Mouse (Mus musculus) heart, embryonic 13.5 days (tissue): ENCODE measurements around the gene Epb41l5. TPM values are rescaled to one million over a fixed set of nuclear protein-coding genes. Genes with fewer than 3 reads are reported as not detected.

Source experiments
- ATAC-seq: fragments of 200-750 bp; cut with Nextera tagmentation; 2 replicates; pipeline ENCODE4 v1.8.0; 2017; ENCODE audit warnings: moderate TSS enrichment; ENCODE audit not compliant: insufficient number of reproducible peaks, low FRiP score, low TSS enrichment; ENCODE audit errors: extremely low read depth
- H3K27ac ChIP-seq: fragments of 300-500 bp; sonication (generic); replicated peaks from 2 replicates; pipeline ENCODE4 v1.5.1; 2015; ENCODE audit warnings: moderate library complexity, mild to moderate bottlenecking, inconsistent platforms
- H3K27me3 ChIP-seq: fragments of 300-500 bp; sonication (generic); replicated peaks from 2 replicates; pipeline ENCODE4 v1.6.1; 2015; ENCODE audit warnings: mild to moderate bottlenecking, inconsistent platforms
- H3K36me3 ChIP-seq: fragments of 300-500 bp; sonication (generic); 2 replicates; pipeline ENCODE4 v1.6.1; 2015; ENCODE audit warnings: mild to moderate bottlenecking, inconsistent platforms
- H3K4me1 ChIP-seq: fragments of 300-500 bp; sonication (generic); 2 replicates; pipeline ENCODE4 v1.6.1; 2015; ENCODE audit warnings: inconsistent platforms
- H3K4me2 ChIP-seq: fragments of 300-500 bp; sonication (generic); 2 replicates; pipeline ENCODE4 v1.6.1; 2015; ENCODE audit warnings: inconsistent platforms, mild to moderate bottlenecking, moderate library complexity
- H3K4me3 ChIP-seq: fragments of 300-500 bp; sonication (generic); 2 replicates; pipeline ENCODE4 v1.5.1; 2015; ENCODE audit warnings: moderate library complexity, mild to moderate bottlenecking, inconsistent platforms
- H3K9ac ChIP-seq: fragments of 300-500 bp; sonication (generic); 2 replicates; pipeline ENCODE4 v1.6.1; 2015; ENCODE audit warnings: inconsistent platforms, mild to moderate bottlenecking, moderate library complexity
- H3K9me3 ChIP-seq: fragments of 300-500 bp; sonication (generic); 2 replicates; pipeline ENCODE4 v1.6.1; 2016; ENCODE audit warnings: inconsistent platforms
- WGBS: fragments of 180-500 bp; shearing (Covaris S2); methylation state at CpG from one replicate; pipeline ENCODE4 v1.1.7; 2015; ENCODE audit warnings: mixed read lengths; 5-methylcytosine and 5-hydroxymethylcytosine counted together
- polyA plus RNA-seq: library from polyadenylated mRNA; unstranded; fragments of >200 nt; fragmentation: Nextera tagmentation; extraction: Ambion mirVana; gene quantifications from 2 replicates; pipeline ENCODE4 v1.2.1, GENCODE M21; 2015

Gene Epb41l5
- polyA plus RNA-seq, 1 experiment from 2014 or later, result 14.7 TPM

DNA sequence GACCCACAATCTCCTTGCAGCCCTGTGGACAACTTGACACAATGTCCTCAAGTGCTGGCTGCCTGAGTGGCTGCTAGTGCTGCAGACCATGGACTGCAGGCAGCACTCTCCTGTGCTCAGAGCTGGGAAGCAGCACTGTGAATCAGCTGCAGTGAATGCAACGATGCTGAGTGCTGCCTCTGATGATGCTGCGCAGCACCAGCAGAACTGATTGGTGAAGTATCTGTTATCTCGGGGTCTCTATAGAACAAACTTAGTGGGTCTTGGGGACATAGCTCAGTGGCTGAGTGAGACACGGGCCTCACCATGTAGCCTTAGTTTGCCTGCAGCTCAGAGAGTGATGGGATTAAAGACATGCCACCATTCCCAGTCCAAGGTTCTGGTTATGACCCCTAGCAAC is 103.1 kb downstream of the Epb41l5 start:
- H3K4me1 ChIP-seq, result peaks cover 30% of the 10 kb centered on the region
- WGBS, result 49% methylated on average over 4 of the region's 4 CpGs
- H3K27ac ChIP-seq, result no peak overlapping the region

DNA sequence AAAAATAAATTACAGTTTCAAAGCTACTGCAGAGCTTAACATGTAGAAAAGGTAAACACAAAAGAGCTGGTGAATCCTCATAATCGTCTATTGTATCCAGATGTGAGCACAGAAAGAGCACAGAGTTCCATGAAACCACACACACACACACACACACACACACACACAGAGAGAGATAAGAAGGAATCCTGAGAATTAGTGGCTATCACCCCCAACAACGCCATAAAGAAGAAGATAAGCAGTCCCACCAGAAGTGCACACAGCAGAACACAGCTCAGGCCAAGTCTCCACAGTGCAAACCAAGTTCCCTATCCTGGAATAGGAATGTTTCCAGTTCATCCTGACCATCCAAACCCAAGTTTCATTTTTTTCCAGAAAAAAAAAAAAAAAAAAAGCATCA is 103.6 kb downstream of the Epb41l5 start:
- ATAC-seq, result no peak
- no peak overlapping the region for H3K27ac ChIP-seq
- H3K4me1 ChIP-seq, result peaks cover 31% of the 10 kb centered on the region
- 24% methylated on average over 2 of the region's 2 CpGs for WGBS
- H3K36me3 ChIP-seq, result peaks cover 24% of the 10 kb centered on the region
- H3K27me3 ChIP-seq, result no peaks in the 10 kb centered on the region
- no peaks in the 10 kb centered on the region for H3K9me3 ChIP-seq
- H3K9ac ChIP-seq, result no peak overlapping the region
- H3K4me3 ChIP-seq, result no peak overlapping the region
- no peak overlapping the region for H3K4me2 ChIP-seq

More for the DNA sequence above, 103.1 kb downstream of the Epb41l5 start:
- Histone ChIP-seq H3K27me3 (no peaks in the 10 kb centered on the region), H3K9me3 (no peaks in the 10 kb centered on the region), H3K4me3 (no peak overlapping the region), H3K9ac (0 out of 2 replicates have a peak overlapping the region, but pooled peaks have one; percentile 3), H3K36me3 (peaks cover 29% of the 10 kb centered on the region), H3K4me2 (no peak overlapping the region)
- no peak for ATAC-seq

DNA sequence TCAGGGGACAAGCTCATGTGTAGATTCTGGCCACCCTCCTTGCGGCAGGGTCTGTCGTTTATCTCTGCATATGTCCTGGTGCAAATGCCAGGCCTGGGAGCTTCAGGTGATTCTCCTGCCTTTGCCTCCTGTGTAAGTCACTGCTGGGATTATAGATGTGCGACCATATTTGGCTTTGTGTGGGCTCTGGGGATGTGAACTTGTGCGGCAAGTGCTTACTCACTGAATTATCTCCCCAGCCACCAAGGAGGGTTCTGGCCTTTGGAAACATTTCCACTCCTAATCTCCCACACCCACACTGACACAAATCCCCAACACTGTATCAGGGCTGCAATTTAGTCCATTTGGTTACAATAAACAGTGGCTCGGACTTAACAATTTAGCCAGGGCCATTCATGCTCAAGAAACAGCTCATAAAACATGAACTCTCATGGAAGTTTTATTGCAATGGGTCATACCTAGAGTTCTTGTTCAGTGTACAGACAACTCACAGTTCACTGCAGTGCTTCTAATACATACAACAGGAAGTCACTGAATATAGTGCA is 104.1 kb downstream of the Epb41l5 start:
- 58% methylated on average over 5 of the region's 5 CpGs for WGBS
- Histone ChIP-seq H3K4me1 (peaks cover 31% of the 10 kb centered on the region), H3K4me2 (no peak overlapping the region), H3K9me3 (no peaks in the 10 kb centered on the region), H3K27me3 (no peaks in the 10 kb centered on the region), H3K36me3 (peaks cover 19% of the 10 kb centered on the region), H3K4me3 (no peak overlapping the region), H3K27ac (0 out of 2 replicates have a peak overlapping the region, but pooled peaks have one; percentile 8), H3K9ac (no peak overlapping the region)
- ATAC-seq, result no peak

DNA sequence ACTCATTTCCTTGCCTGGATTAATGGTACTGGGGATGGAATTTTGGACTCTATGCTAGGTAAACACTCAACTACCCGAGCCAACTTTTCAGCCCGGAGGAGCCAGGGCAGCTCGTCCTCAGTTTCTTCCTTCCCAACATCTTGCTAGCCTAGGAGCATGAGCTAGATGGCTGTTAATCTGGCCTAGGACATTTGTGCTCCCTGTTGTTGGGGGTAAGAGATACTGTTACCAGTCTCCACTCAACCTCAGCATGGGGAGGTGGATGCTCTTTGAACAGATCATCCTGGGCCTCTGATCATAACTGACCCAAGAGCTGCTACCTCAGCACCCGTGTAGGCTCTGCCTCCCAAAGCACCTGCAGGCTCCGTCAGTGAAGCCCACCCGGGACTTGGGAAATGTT is 105.5 kb downstream of the Epb41l5 start:
- Histone ChIP-seq H3K9ac (no peak overlapping the region), H3K36me3 (peaks cover 16% of the 10 kb centered on the region), H3K9me3 (no peaks in the 10 kb centered on the region), H3K27ac (no peak overlapping the region), H3K4me1 (peaks cover 31% of the 10 kb centered on the region), H3K4me2 (no peak overlapping the region), H3K27me3 (no peaks in the 10 kb centered on the region), H3K4me3 (no peak overlapping the region)
- WGBS, result 80% methylated on average over 6 of the region's 6 CpGs
- no peak for ATAC-seq

DNA sequence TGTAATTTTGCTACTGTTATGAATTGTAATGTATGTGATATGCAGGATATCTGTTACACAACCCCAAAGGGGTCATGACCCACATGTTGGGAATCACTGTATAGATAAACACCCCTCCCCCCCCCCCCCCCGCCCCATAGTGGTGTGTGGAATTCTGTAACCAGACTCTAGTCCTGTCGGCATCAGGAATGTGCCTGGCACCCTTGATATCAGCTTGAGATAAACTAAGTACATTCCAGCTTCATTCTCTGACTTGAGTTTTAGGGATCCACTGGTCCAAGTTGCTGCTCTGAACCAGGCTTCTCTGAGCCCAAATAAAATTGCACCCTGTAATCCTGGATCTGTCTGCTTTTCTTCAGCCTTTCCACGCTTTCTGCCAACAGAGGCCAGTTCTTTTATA is 107.2 kb downstream of the Epb41l5 start:
- Histone ChIP-seq H3K4me3 (no peak overlapping the region), H3K27me3 (no peaks in the 10 kb centered on the region), H3K9ac (no peak overlapping the region), H3K36me3 (peaks cover 9% of the 10 kb centered on the region), H3K27ac (peak overlapping the region; percentile 68), H3K4me2 (no peak overlapping the region), H3K9me3 (no peaks in the 10 kb centered on the region), H3K4me1 (peaks cover 35% of the 10 kb centered on the region)
- WGBS, result 32% methylated on average over 3 of the region's 3 CpGs
- no peak for ATAC-seq

DNA sequence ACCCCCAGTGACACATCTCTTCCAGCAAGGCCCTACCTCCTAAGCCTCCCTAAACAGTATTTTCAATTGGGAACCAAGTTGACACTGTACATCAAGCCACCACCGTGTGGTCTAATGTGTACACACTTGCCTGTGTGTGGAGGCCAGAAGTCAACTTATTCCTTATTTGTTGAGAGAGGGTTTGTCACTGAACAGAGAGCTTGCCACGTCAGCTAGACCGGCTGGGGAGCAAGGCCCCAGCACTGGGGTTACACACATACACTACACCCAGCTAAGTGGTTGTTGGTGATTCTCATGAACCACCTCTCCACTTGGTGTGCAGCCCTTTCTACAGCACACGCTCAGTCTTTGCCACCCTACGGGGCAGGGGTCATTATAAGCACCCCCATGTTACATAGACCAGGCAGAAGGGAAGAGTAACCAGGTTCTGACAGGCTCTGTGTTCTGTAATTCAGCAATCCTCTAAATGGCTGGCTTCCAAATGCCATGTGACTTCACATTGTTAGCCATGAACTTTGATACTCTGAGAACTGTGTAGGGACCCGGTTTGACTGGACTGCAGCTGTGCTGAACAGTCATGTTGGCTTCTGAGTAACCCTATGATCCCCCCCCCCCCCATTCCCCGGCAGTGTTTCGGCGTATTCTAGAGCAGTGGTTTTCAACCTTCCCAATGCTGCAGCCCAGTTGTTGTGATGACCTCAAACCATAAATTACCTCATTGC is 107.8 kb downstream of the Epb41l5 start:
- WGBS, result 62% methylated on average over 9 of the region's 9 CpGs
- peak overlapping the region; percentile 68 for H3K27ac ChIP-seq
- H3K27me3 ChIP-seq, result no peaks in the 10 kb centered on the region
- ATAC-seq, result no peak
- H3K4me2 ChIP-seq, result no peak overlapping the region
- peaks cover 6% of the 10 kb centered on the region for H3K36me3 ChIP-seq
- H3K9ac ChIP-seq, result no peak overlapping the region
- no peaks in the 10 kb centered on the region for H3K9me3 ChIP-seq
- no peak overlapping the region for H3K4me3 ChIP-seq
- H3K4me1 ChIP-seq, result peaks cover 41% of the 10 kb centered on the region

DNA sequence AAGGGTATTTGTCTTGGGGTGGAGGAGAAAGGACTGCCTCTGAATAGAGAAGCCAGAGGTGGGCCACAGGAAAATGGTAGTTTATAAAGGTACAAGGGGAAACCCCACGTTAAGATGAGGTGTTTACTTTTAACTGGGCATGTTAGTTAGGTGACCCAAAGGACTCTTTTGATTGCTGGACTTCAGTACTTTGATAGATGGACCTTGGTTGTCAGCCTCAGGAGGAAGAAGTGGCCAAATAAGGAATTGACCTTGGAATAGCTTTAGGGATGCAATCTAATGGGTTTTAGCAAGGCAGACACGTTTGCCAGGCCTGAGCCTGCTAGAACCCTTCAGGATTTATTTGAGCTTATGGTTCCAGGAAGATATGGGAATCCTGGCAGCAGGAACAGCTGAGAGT is 109.5 kb downstream of the Epb41l5 start:
- 57% methylated on average over 2 of the region's 2 CpGs for WGBS
- H3K9me3 ChIP-seq, result no peaks in the 10 kb centered on the region
- peaks cover 6% of the 10 kb centered on the region; the same call in 1 of the 2 replicates for H3K36me3 ChIP-seq
- no peak overlapping the region for H3K4me2 ChIP-seq
- H3K27ac ChIP-seq, result no peak overlapping the region
- H3K4me3 ChIP-seq, result no peak overlapping the region
- peaks cover 39% of the 10 kb centered on the region for H3K4me1 ChIP-seq
- no peak for ATAC-seq
- H3K9ac ChIP-seq, result no peak overlapping the region
- H3K27me3 ChIP-seq, result no peaks in the 10 kb centered on the region

DNA sequence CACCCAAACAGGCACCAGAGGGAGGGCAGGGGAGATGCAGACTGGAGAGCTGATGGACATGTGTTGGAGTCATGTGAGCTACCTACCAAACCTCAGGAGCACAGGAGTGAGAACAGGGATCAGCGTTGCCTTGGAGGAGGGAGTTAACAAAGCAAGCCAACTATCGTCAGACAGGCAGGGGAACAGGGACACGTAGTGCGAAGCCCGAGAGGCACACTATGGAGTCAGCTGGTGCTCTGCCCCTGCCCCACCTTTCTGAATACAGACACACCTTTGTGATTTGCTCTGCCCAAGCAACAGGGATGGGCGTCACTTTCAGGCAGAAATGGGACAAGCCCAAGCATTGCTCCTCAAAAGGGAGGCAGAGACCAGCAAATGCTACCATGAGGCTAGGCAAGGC is 111.1 kb downstream of the Epb41l5 start:
- H3K36me3 ChIP-seq, result peaks cover 3% of the 10 kb centered on the region; the same call in 1 of the 2 replicates
- 81% methylated on average over 6 of the region's 6 CpGs for WGBS
- H3K27me3 ChIP-seq, result no peaks in the 10 kb centered on the region
- no peak overlapping the region for H3K27ac ChIP-seq
- no peak overlapping the region for H3K9ac ChIP-seq
- H3K4me1 ChIP-seq, result peaks cover 38% of the 10 kb centered on the region
- no peak for ATAC-seq
- no peak overlapping the region for H3K4me2 ChIP-seq
- H3K9me3 ChIP-seq, result no peaks in the 10 kb centered on the region
- H3K4me3 ChIP-seq, result no peak overlapping the region

DNA sequence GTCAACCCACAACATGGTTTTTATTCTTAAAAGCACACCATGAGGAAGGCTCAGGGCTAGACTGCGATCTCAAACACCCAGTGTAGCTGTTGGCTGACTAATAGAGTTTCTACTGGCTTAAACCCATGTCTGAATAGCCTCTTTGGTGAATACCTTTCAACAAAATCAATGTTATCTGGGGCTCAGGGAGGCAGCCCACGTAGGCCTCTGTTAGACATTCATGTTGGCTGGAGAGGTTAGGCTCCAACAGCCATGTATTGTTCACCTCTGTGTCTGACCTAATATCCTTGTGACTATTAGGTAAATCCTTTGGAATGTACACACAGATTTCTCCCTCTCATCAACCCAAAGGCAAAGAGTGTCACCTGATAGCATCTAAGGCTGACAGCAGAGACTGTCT is 112.7 kb downstream of the Epb41l5 start:
- Histone ChIP-seq H3K9ac (no peak overlapping the region), H3K27ac (peak overlapping the region; percentile 82), H3K36me3 (no peaks in the 10 kb centered on the region), H3K4me1 (peaks cover 29% of the 10 kb centered on the region), H3K9me3 (no peaks in the 10 kb centered on the region), H3K4me2 (peak overlapping the region; percentile 34), H3K4me3 (no peak overlapping the region; the same call in 1 of the 2 replicates), H3K27me3 (no peaks in the 10 kb centered on the region)
- WGBS, result 25% methylated on average over 2 of the region's 2 CpGs
- 0 out of 2 replicates have a peak, but pooled peaks have one; percentile 23 for ATAC-seq

DNA sequence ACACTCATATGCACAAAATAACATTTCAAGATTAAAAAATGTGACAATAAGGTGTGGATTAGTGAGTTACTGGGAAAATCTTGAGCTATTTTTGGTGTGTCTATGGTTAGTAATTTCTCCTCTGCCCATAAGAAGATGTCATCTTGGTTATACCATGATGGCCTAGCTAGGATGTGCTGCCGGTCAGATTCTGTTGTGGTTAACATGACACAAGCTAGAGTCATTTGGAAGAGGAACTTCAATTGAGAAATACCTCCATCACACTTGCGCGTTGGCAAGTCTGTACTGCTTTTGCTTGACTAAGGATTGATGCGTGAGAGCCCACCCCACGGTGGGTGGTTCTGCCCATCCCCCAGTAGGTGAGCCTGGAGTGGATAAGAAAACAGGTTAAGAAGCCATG is 114.5 kb downstream of the Epb41l5 start:
- H3K4me3 ChIP-seq, result no peak overlapping the region
- no peak for ATAC-seq
- H3K27me3 ChIP-seq, result no peaks in the 10 kb centered on the region
- no peak overlapping the region for H3K27ac ChIP-seq
- no peak overlapping the region for H3K4me2 ChIP-seq
- H3K4me1 ChIP-seq, result peaks cover 23% of the 10 kb centered on the region
- peaks cover 6% of the 10 kb centered on the region for H3K36me3 ChIP-seq
- 89% methylated on average over 5 of the region's 5 CpGs for WGBS
- no peak overlapping the region for H3K9ac ChIP-seq
- no peaks in the 10 kb centered on the region; the same call in 1 of the 2 replicates for H3K9me3 ChIP-seq

DNA sequence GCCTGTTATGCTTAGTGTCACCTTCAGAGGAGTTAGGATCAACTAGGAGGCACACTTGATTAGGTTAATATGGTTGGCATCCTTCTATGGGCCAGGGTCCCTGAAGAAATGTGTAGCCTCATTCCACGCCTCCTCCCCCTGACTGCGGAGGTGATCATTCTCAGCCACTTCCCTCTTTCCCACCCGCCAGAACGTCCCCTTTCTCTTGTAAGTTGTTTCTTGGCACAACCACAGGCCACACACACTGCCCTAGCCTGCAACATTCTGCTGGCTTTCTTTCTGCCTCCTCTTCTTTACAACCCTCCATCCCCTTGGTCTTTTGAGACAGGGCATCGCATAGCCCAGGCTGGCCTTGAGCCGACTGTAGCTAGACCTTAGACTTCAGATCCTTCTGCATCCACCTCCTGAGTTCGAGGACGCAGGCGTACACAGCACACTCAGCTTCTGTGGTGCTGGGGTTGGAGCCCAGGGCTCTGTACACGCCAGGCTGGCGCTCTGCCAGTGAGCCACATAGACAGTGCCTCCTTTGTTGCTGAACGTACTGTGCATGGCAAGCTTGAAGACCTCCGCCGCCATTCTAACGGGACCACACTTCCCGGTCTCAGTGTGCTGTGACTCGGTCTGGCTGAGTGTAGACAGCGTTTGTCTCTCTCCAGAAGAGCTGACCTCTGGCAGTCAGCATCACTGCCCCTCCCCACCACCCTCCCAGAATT is 115.6 kb downstream of the Epb41l5 start:
- no peak overlapping the region for H3K9ac ChIP-seq
- H3K36me3 ChIP-seq, result peaks cover 17% of the 10 kb centered on the region
- no peak for ATAC-seq
- no peaks in the 10 kb centered on the region; the same call in 1 of the 2 replicates for H3K9me3 ChIP-seq
- peaks cover 23% of the 10 kb centered on the region for H3K4me1 ChIP-seq
- H3K4me2 ChIP-seq, result no peak overlapping the region
- H3K27ac ChIP-seq, result no peak overlapping the region
- H3K27me3 ChIP-seq, result no peaks in the 10 kb centered on the region
- 82% methylated on average over 18 of the region's 18 CpGs for WGBS
- no peak overlapping the region for H3K4me3 ChIP-seq
